Mouse (Mus musculus) forebrain, postnatal 0 days (tissue): ENCODE data around the gene Lats2. TPM values are rescaled to one million over a fixed set of nuclear protein-coding genes. Genes with fewer than 3 reads are reported as not detected.

Experiments
- ATAC-seq: fragments of 200-750 bp; cut with Nextera tagmentation; 2 replicates; pipeline ENCODE4 v1.8.0; 2017; ENCODE audit warnings: mild to moderate bottlenecking, moderate library complexity
- DNase-seq: peaks from one replicate; pipeline ENCODE4 v3.0.0-alpha.2; 2015
- H3K27ac ChIP-seq: fragments of 300-500 bp; sonication (generic); 2 replicates; pipeline ENCODE4 v1.5.1; 2014; ENCODE audit warnings: low read depth, mild to moderate bottlenecking, antibody characterized with exemption, low read length, moderate library complexity, mixed read lengths
- H3K27me3 ChIP-seq: fragments of 300-500 bp; sonication (generic); 2 replicates; pipeline ENCODE4 v1.6.1; 2014; ENCODE audit warnings: mild to moderate bottlenecking, low read length, mixed read lengths; ENCODE audit not compliant: insufficient read depth
- H3K36me3 ChIP-seq: fragments of 300-500 bp; sonication (generic); 2 replicates; pipeline ENCODE4 v1.6.1; 2014; ENCODE audit warnings: mild to moderate bottlenecking, moderate library complexity; ENCODE audit not compliant: insufficient read depth
- H3K4me1 ChIP-seq: fragments of 300-500 bp; sonication (generic); 2 replicates; pipeline ENCODE4 v1.6.1; 2014; ENCODE audit warnings: antibody characterized with exemption; ENCODE audit not compliant: insufficient read depth
- H3K4me2 ChIP-seq: fragments of 300-500 bp; sonication (generic); 2 replicates; pipeline ENCODE4 v1.6.1; 2014; ENCODE audit warnings: low read depth, mild to moderate bottlenecking, moderate library complexity
- H3K4me3 ChIP-seq: fragments of 300-500 bp; sonication (generic); 2 replicates; pipeline ENCODE4 v1.5.1; 2014; ENCODE audit warnings: low read depth, low read length, mixed read lengths
- H3K9ac ChIP-seq: fragments of 300-500 bp; sonication (generic); 2 replicates; pipeline ENCODE4 v1.6.1; 2014; ENCODE audit warnings: mild to moderate bottlenecking
- H3K9me3 ChIP-seq: fragments of 300-500 bp; sonication (generic); 2 replicates; pipeline ENCODE4 v1.6.1; 2016; ENCODE audit warnings: low read length
- CTCF ChIP-seq: sonication (generic); IDR thresholded peaks from 2 replicates; pipeline ENCODE4 v1.5.1; 2016; ENCODE audit warnings: antibody characterized with exemption, control low read depth, low read depth
- WGBS: fragments of 180-500 bp; shearing (Covaris S2); extraction: QIAGEN DNeasy Blood & Tissue Kit; methylation state at CpG from one replicate; pipeline ENCODE4 v1.1.7; 2014; 5-methylcytosine and 5-hydroxymethylcytosine counted together
- polyA plus RNA-seq: library from polyadenylated mRNA; unstranded; fragments of >200 nt; fragmentation: Nextera tagmentation; extraction: Ambion mirVana; gene quantifications from 2 replicates; pipeline ENCODE4 v1.2.1, GENCODE M21; 2015
- total RNA-seq: library from RNA; depleted of rRNA; stranded (reverse); fragments of >200 nt; gene quantifications from 2 replicates; pipeline ENCODE4 v1.2.3, GENCODE M21; 2014

The Lats2 gene
- total and polyA plus RNA-seq, 2 experiments from 2014 or later, result 5.0 to 259 TPM

- no peaks in the 10 kb centered on the region for H3K36me3 ChIP-seq
- no peak for TF ChIP-seq CTCF
- no peak overlapping the region for H3K4me3 ChIP-seq
- ATAC-seq, result no peak
- H3K27ac ChIP-seq, result no peak overlapping the region
- peaks cover 18% of the 10 kb centered on the region for H3K4me1 ChIP-seq
- DNase-seq, result no peak
- 90% methylated on average over 4 of the region's 4 CpGs for WGBS
- H3K9me3 ChIP-seq, result no peaks in the 10 kb centered on the region
- H3K4me2 ChIP-seq, result no peak overlapping the region
- no peak overlapping the region for H3K9ac ChIP-seq
- H3K27me3 ChIP-seq, result no peaks in the 10 kb centered on the region
These were observed 52.4 kb downstream of the Lats2 start for GRCm38 (mm10) chr14:57705759-57706158.

GRCm38 (mm10) chr14:57705075-57705474, 53.1 kb downstream of the Lats2 start:
- no peak for TF ChIP-seq CTCF
- no peak overlapping the region for H3K27ac ChIP-seq
- H3K4me3 ChIP-seq, result no peak overlapping the region
- ATAC-seq (no peak), DNase-seq (no peak)
- H3K27me3 ChIP-seq, result no peaks in the 10 kb centered on the region
- H3K36me3 ChIP-seq, result 0 out of 2 replicates have a peak, but pooled peaks cover 3% of the 10 kb centered on the region
- H3K9me3 ChIP-seq, result no peaks in the 10 kb centered on the region
- H3K9ac ChIP-seq, result no peak overlapping the region
- H3K4me1 ChIP-seq, result peaks cover 18% of the 10 kb centered on the region
- no peak overlapping the region for H3K4me2 ChIP-seq
- 78% methylated on average over 4 of the region's 4 CpGs for WGBS

DNA sequence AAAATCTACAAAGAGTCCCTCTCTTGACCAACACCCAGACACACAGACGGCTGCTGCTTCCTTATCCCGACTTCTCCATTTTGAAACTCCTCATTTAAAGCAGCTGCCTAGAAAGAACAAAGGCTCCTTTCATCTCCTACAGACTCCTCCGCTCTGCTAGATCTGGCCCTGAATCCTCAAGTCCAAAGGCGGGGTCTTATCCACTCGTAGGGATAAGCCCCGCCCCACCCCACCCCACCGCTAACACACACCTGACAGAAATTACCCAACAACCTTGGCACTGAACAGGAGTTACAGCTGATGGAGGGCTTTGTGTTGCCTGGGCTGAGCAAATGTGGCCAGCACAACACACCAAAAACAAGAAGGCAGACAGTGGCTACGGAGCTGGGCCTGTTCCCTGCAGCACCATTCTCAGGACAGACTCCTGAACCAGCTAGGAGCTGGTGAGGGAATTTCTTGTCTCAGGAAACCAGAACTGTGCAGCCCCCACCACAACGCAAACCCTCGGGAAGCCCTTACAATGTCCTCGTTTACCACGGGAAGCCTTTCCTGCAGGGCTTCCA, 56.2 kb downstream of the Lats2 start:
- peak overlapping the region; percentile 47 for H3K27ac ChIP-seq
- 24% methylated on average over 12 of the region's 12 CpGs for WGBS
- H3K36me3 ChIP-seq, result peaks cover 13% of the 10 kb centered on the region; the same call in 1 of the 2 replicates
- DNase-seq (peak; percentile 45), ATAC-seq (peak; percentile 77)
- H3K9me3 ChIP-seq, result no peaks in the 10 kb centered on the region
- H3K4me1 ChIP-seq, result peaks cover 5% of the 10 kb centered on the region
- no peaks in the 10 kb centered on the region for H3K27me3 ChIP-seq
- no peak overlapping the region for H3K4me3 ChIP-seq
- H3K4me2 ChIP-seq, result no peak overlapping the region
- TF ChIP-seq CTCF, result no peak
- H3K9ac ChIP-seq, result no peak overlapping the region

- Histone ChIP-seq H3K27me3 (no peaks in the 10 kb centered on the region), H3K27ac (no peak overlapping the region), H3K4me2 (no peak overlapping the region), H3K9me3 (no peaks in the 10 kb centered on the region), H3K9ac (no peak overlapping the region), H3K36me3 (peaks cover 19% of the 10 kb centered on the region), H3K4me3 (no peak overlapping the region), H3K4me1 (no peaks in the 10 kb centered on the region)
- TF ChIP-seq CTCF, result no peak
- ATAC-seq (no peak), DNase-seq (no peak)
- WGBS, result 98% methylated on average over 33 of the region's 33 CpGs
These were observed 58.7 kb downstream of the Lats2 start for GRCm38 (mm10) chr14:57699461-57699970.

- TF ChIP-seq CTCF, result no peak
- Histone ChIP-seq H3K4me3 (no peak overlapping the region), H3K27me3 (no peaks in the 10 kb centered on the region), H3K4me2 (no peak overlapping the region), H3K9me3 (no peaks in the 10 kb centered on the region), H3K27ac (no peak overlapping the region), H3K36me3 (peaks cover 19% of the 10 kb centered on the region), H3K4me1 (no peaks in the 10 kb centered on the region), H3K9ac (no peak overlapping the region)
- WGBS, result 91% methylated on average over 10 of the region's 10 CpGs
- ATAC-seq, result no peak
- no peak for DNase-seq
These were observed 59.2 kb downstream of the Lats2 start for GRCm38 (mm10) chr14:57699016-57699415.

GRCm38 (mm10) chr14:57696066-57696465, 62.1 kb downstream of the Lats2 start:
- H3K27ac ChIP-seq, result no peak overlapping the region
- peaks cover 19% of the 10 kb centered on the region for H3K36me3 ChIP-seq
- no peak overlapping the region for H3K4me2 ChIP-seq
- H3K9ac ChIP-seq, result no peak overlapping the region
- no peaks in the 10 kb centered on the region for H3K4me1 ChIP-seq
- H3K9me3 ChIP-seq, result no peaks in the 10 kb centered on the region
- WGBS, result 94% methylated on average over 15 of the region's 15 CpGs
- no peak for ATAC-seq
- no peaks in the 10 kb centered on the region for H3K27me3 ChIP-seq
- H3K4me3 ChIP-seq, result no peak overlapping the region
- no peak for TF ChIP-seq CTCF
- no peak for DNase-seq

DNA sequence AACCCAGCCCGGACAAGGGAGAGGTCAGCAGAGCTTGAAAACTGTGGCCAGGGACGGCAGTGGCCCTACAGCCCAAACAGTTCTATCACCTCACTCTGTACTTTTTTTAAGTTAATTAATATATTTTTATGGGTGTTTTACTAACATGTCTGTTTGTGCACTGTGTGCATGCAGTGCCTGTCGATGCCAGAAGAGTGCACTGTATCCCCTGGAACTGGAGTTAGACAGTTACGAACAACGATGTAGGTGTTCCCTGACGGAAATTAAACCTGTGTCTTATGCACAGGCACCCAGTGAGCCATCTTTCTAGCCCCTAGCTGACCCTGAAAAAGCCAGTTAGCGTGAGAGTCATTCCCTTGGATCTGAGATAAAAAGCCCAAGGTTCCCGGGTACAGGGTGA, 62.6 kb downstream of the Lats2 start:
- TF ChIP-seq CTCF, result peak; percentile 73
- Histone ChIP-seq H3K4me3 (no peak overlapping the region), H3K4me2 (no peak overlapping the region), H3K9ac (no peak overlapping the region), H3K27me3 (no peaks in the 10 kb centered on the region), H3K4me1 (no peaks in the 10 kb centered on the region), H3K36me3 (peaks cover 19% of the 10 kb centered on the region), H3K27ac (no peak overlapping the region), H3K9me3 (no peaks in the 10 kb centered on the region)
- WGBS, result 87% methylated on average over 8 of the region's 8 CpGs
- ATAC-seq, result no peak
- DNase-seq, result peak; percentile 34
